Mouse (Mus musculus) heart, embryonic 12.5 days (tissue): ENCODE measurements around the gene Mroh2a. TPM values are rescaled to one million over a fixed set of nuclear protein-coding genes. Genes with fewer than 3 reads are reported as not detected.

Source experiments
- ATAC-seq: fragments of 200-750 bp; cut with Nextera tagmentation; 2 replicates; pipeline ENCODE4 v1.8.0; 2017; ENCODE audit warnings: moderate TSS enrichment, moderate library complexity; ENCODE audit not compliant: insufficient number of reproducible peaks, low FRiP score
- H3K27ac ChIP-seq: fragments of 300-500 bp; sonication (generic); 2 replicates; pipeline ENCODE4 v1.5.1; 2016; ENCODE audit warnings: mild to moderate bottlenecking, moderate library complexity; ENCODE audit not compliant: poor library complexity, severe bottlenecking
- H3K27me3 ChIP-seq: fragments of 300-500 bp; sonication (generic); replicated peaks from 2 replicates; pipeline ENCODE4 v1.6.1; 2016; ENCODE audit warnings: mild to moderate bottlenecking, moderate library complexity
- H3K36me3 ChIP-seq: fragments of 300-500 bp; sonication (generic); 2 replicates; pipeline ENCODE4 v1.6.1; 2016; ENCODE audit warnings: mild to moderate bottlenecking, moderate library complexity
- H3K4me1 ChIP-seq: fragments of 300-500 bp; sonication (generic); replicated peaks from 2 replicates; pipeline ENCODE4 v1.6.1; 2016; ENCODE audit warnings: mild to moderate bottlenecking
- H3K4me2 ChIP-seq: fragments of 300-500 bp; sonication (generic); 2 replicates; pipeline ENCODE4 v1.6.1; 2016; ENCODE audit warnings: mild to moderate bottlenecking, moderate library complexity
- H3K4me3 ChIP-seq: fragments of 300-500 bp; sonication (generic); 2 replicates; pipeline ENCODE4 v1.5.1; 2016; ENCODE audit warnings: mild to moderate bottlenecking
- H3K9ac ChIP-seq: fragments of 300-500 bp; sonication (generic); 2 replicates; pipeline ENCODE4 v1.6.1; 2016; ENCODE audit warnings: mild to moderate bottlenecking, moderate library complexity
- H3K9me3 ChIP-seq: fragments of 300-500 bp; sonication (generic); replicated peaks from 2 replicates; pipeline ENCODE4 v1.6.1; 2016; ENCODE audit warnings: mild to moderate bottlenecking, moderate library complexity
- WGBS: fragments of 180-500 bp; shearing (Covaris S2); methylation state at CpG from one replicate; pipeline ENCODE4 v1.1.7; 2016; 5-methylcytosine and 5-hydroxymethylcytosine counted together
- polyA plus RNA-seq: library from polyadenylated mRNA; unstranded; fragments of >200 nt; fragmentation: Nextera tagmentation; extraction: Ambion mirVana; gene quantifications from 2 replicates; pipeline ENCODE4 v1.2.1, GENCODE M21; 2016

Gene Mroh2a
- polyA plus RNA-seq, 1 experiment from 2014 or later = 0.56 TPM

DNA sequence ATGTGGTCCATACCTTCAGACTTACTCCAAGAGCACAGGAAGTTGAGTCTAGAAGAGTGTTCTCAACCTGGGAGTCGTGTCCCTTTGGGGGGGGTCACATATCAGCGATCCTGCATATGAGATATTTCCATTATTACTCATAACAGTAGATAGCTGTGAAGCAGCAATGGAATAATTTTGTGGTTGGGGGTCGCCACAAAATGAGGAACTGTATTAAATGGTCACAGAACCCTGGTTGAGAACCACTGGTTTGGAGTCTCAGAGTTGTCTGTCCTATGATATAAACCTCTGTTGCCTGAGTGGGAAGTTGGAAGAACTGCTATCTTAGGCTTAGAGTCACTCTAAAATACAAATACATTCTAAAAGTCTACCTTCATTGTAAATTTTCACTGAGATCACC lies 83.1 kb downstream of the Mroh2a start:
- no peaks in the 10 kb centered on the region for H3K4me1 ChIP-seq
- no peak overlapping the region for H3K4me2 ChIP-seq
- peak; percentile 34 for ATAC-seq
- no peaks in the 10 kb centered on the region for H3K27me3 ChIP-seq
- H3K9me3 ChIP-seq = peaks cover 45% of the 10 kb centered on the region
- WGBS = 42% methylated on average over 3 of the region's 3 CpGs
- H3K36me3 ChIP-seq = no peaks in the 10 kb centered on the region
- H3K4me3 ChIP-seq = no peak overlapping the region
- H3K27ac ChIP-seq = no peak overlapping the region
- no peak overlapping the region for H3K9ac ChIP-seq

DNA sequence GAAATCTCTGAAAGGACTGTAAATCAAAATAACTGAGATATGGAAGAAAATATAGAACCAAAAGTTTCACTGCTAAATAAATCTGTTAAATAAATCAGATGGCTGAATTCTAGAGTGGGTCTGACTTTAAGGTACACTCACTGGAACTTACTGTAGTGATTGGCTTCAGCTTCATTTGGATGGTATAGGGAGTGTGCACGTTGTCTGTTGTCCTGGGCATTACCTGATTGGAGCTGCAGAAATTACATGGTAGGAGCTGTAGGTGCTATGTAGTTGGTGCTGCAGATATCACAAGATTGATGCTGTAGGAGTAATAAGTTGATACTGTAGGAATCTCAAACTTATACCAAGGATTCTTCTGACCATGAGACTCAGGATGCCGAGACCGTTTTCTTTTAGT lies 83.6 kb downstream of the Mroh2a start:
- H3K27me3 ChIP-seq = no peaks in the 10 kb centered on the region
- H3K4me3 ChIP-seq = no peak overlapping the region
- WGBS = 59% methylated on average over 3 of the region's 3 CpGs
- H3K4me1 ChIP-seq = no peaks in the 10 kb centered on the region
- no peak overlapping the region for H3K27ac ChIP-seq
- H3K4me2 ChIP-seq = no peak overlapping the region
- no peak for ATAC-seq
- H3K9me3 ChIP-seq = peaks cover 41% of the 10 kb centered on the region
- H3K36me3 ChIP-seq = no peaks in the 10 kb centered on the region
- H3K9ac ChIP-seq = no peak overlapping the region

Other genes starting within 250 kb of the Mroh2a start
- gene Usp40, start 218.4 kb upstream of the Mroh2a start, polyA plus RNA-seq = 32.7 and 35.4 TPM in 2 replicates
- not detected in 2 replicates for gene Ugt1a10, start 171.6 kb upstream of the Mroh2a start, polyA plus RNA-seq
- gene Ugt1a9, start 156.2 kb upstream of the Mroh2a start, polyA plus RNA-seq = not detected in 2 replicates
- not detected in 2 replicates for gene Ugt1a8, start 139.2 kb upstream of the Mroh2a start, polyA plus RNA-seq
- gene Ugt1a7c, start 131.9 kb upstream of the Mroh2a start, polyA plus RNA-seq = 0.58 and 0.78 TPM in 2 replicates
- gene Ugt1a6b, start 123.7 kb upstream of the Mroh2a start, polyA plus RNA-seq = not detected in 2 replicates
- gene Ugt1a6a, start 92.2 kb upstream of the Mroh2a start, polyA plus RNA-seq = not detected in 2 replicates
- gene Ugt1a5, start 61.0 kb upstream of the Mroh2a start, polyA plus RNA-seq = not detected in 2 replicates
- gene Ugt1a2, start 26.4 kb upstream of the Mroh2a start, polyA plus RNA-seq = not detected in 2 replicates
- 7.6 and 8.4 TPM in 2 replicates for gene Dnajb3, start 21.2 kb upstream of the Mroh2a start, polyA plus RNA-seq
- 0.22 TPM in 1 of 2 replicates, not detected in the other for gene Ugt1a1, start 15.0 kb upstream of the Mroh2a start, polyA plus RNA-seq
- gene Hjurp, start 50.6 kb downstream of the Mroh2a start, polyA plus RNA-seq = 141 TPM in 2 replicates
- 0.05 TPM in 1 of 2 replicates, not detected in the other for gene Trpm8, start 50.7 kb downstream of the Mroh2a start, polyA plus RNA-seq
- gene Spp2, start 180.0 kb downstream of the Mroh2a start, polyA plus RNA-seq = 1.1 and 3.2 TPM in 2 replicates